Comparison of ENCODE assay signal across 25 mouse cellular contexts in the genomic region with DNA sequence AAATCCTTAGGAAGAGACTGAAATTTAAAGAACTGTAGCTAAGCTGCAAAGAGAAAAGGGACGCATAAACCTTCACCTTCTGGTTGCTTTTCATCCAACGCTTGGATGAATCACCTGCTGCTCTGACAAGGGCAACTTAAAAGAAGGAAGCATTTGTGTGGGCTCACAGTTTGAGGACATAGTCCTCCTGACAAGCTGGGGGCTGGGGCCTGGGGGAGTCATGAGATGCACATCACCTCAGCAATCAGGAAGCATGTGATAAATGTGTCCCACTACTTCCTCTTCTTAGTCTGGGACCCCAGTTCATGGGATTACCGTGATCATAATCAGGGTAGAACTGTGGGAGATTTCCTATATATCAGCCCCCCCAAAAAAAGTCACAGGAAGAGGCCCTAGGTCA.
DNase-seq lines count a peak whose midpoint lies in the region; ATAC-seq and TF ChIP-seq lines count a peak whose summit lies in the region.
"Had no signal": no experiment of that assay in that cellular context is flagged by ENCODE, and none has a peak within 500 bp of the region (broad histone marks: within the 10 kb centered on the region; RNA-seq: fewer than 3 reads in every experiment).

No protein-coding gene starts in this region.

- TF ChIP-seq POLR2A in bone marrow macrophage, adult 2 months (IDR thresholded peaks at IDR 0.05; ENCODE audit: borderline replicate concordance, low read depth, low read length) = no peak

- TF ChIP-seq CTCF in bone marrow macrophage, adult 2 months (IDR thresholded peaks at IDR 0.05; ENCODE audit: low read depth, low read length) = no peak

- DNase-seq in c-Kit-positive CD71-negative TER-119-negative erythroid progenitor cells, embryonic 14.5 days (ENCODE audit: low read depth) = peak; percentile 12
- DNase-seq in adrenal gland, adult (ENCODE audit: inconsistent age in 2 of 2, low spot score in 1 of 2) = no peak
- no peak for DNase-seq in T-cell, adult 2 months (ENCODE audit: low spot score)
- DNase-seq: adrenal gland, adult 8-10 months; adrenal gland, postnatal 25 days; B cell, adult 2 months; cerebellum, adult 11-12 months; cerebellum, adult 8-10 months; cerebellum, postnatal 14 days; embryo, embryonic 11 days; gastrocnemius, postnatal 25 days had no signal

- peak overlapping the region; percentile 15 for H3K27ac ChIP-seq in bone marrow macrophage, adult 2 months (ENCODE audit: insufficient read depth, low read depth, low read length)
- H3K27ac ChIP-seq: embryonic facial prominence, embryonic 10.5 days; embryonic facial prominence, embryonic 13.5 days; forebrain, embryonic 12.5 days; forebrain, embryonic 15.5 days; hindbrain, embryonic 10.5 days; hindbrain, embryonic 13.5 days had no signal

- peaks cover 17% of the 10 kb centered on the region for H3K4me1 ChIP-seq in bone marrow macrophage, adult 2 months (ENCODE audit: control insufficient read depth, insufficient read depth, low read length)
- H3K4me1 ChIP-seq: embryonic facial prominence, embryonic 10.5 days; forebrain, embryonic 12.5 days; hindbrain, embryonic 10.5 days; hindbrain, embryonic 13.5 days had no signal

- H3K4me3 ChIP-seq in bone marrow macrophage, adult 2 months (ENCODE audit: insufficient read depth, low read length) = no peak overlapping the region
- H3K4me3 ChIP-seq: embryonic facial prominence, embryonic 10.5 days; embryonic facial prominence, embryonic 13.5 days; erythroblast, embryonic 14.5 days; forebrain, embryonic 12.5 days; forebrain, embryonic 15.5 days; hindbrain, embryonic 10.5 days; hindbrain, embryonic 13.5 days had no signal

- ATAC-seq in granulocyte monocyte progenitor cell, adult 5-6 weeks (replicated peaks; ENCODE audit: poor library complexity, severe bottlenecking) = peak; percentile 91
- ATAC-seq in megakaryocyte progenitor cell, adult 5-6 weeks (replicated peaks; ENCODE audit: poor library complexity) = peak; percentile 76
- ATAC-seq in inflammation-experienced regulatory T-cells, adult 6 months = no peak
- ATAC-seq: forebrain, embryonic 15.5 days; hindbrain, embryonic 16.5 days; intestine, embryonic 16.5 days; Patski had no signal
